Mouse (Mus musculus) olfactory bulb, adult 2 months (tissue): ENCODE measurements at regions not wholly inside any gene's neighbourhood (a gene's known extent, or its start where the extent isn't known, plus 50 kb on each side); places are given as distances from the start of the nearest gene placed in this dataset.

ENCODE experiments used
- CTCF ChIP-seq: fragments of 200-500 bp; IDR thresholded peaks from 2 replicates; pipeline ENCODE4 v1.5.1; 2012; ENCODE audit warnings: low read depth, mild to moderate bottlenecking, low read length, moderate library complexity; ENCODE audit not compliant: insufficient read depth
- POLR2A ChIP-seq: fragments of 200-500 bp; IDR thresholded peaks from 2 replicates; pipeline ENCODE4 v1.6.1; 2012; ENCODE audit warnings: mild to moderate bottlenecking, low read depth, low read length, moderate library complexity; ENCODE audit not compliant: insufficient read depth

DNA sequence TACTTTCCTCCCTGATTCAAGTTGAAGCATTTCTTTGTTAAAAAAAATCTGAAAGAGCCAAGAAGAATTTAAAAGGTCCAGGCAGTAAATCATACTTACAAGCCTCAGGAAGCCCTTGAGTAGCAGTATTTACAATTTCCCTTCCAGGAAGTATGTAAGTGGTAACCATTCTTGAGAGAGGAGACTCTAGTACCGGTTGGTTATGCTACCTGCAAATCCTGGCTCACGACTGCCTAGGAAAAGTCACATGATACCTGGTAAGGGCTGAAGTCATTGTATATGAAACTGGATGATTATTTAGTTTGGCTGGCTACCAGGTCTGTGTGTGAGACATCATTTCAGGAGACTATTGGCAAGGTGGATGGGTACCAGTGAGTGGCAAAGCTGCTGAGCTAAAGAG lies 524.0 kb upstream of the Igfbp7 start:
- TF ChIP-seq CTCF (no peak), POLR2A (no peak)
